Mouse (Mus musculus) limb, embryonic 11.5 days (tissue): ENCODE data around the gene Akap2. TPM values are rescaled to one million over a fixed set of nuclear protein-coding genes. Genes with fewer than 3 reads are reported as not detected.
A peak's percentile ranks its signal among the peaks of the same experiment; 100 is the strongest.

Experiments used
- ATAC-seq: fragments of 200-750 bp; cut with Nextera tagmentation; 2 replicates; pipeline ENCODE4 v1.8.0; 2017; ENCODE audit warnings: low read depth; ENCODE audit not compliant: insufficient number of reproducible peaks, low FRiP score, low TSS enrichment
- DNase-seq: peaks from one replicate; pipeline ENCODE4 v3.0.0-alpha.2; 2015; ENCODE audit warnings: low spot score
- H3K27ac ChIP-seq: fragments of 300-500 bp; sonication (generic); replicated peaks from 2 replicates; pipeline ENCODE4 v1.5.1; 2014; ENCODE audit warnings: low read depth, mild to moderate bottlenecking, low read length
- H3K27me3 ChIP-seq: fragments of 300-500 bp; sonication (generic); 2 replicates; pipeline ENCODE4 v1.6.1; 2014; ENCODE audit warnings: mild to moderate bottlenecking, low read length, mixed read lengths; ENCODE audit not compliant: control insufficient read depth, insufficient read depth
- H3K36me3 ChIP-seq: fragments of 300-500 bp; sonication (generic); 2 replicates; pipeline ENCODE4 v1.6.1; 2014; ENCODE audit warnings: mild to moderate bottlenecking, low read length, moderate library complexity, mixed read lengths; ENCODE audit not compliant: control insufficient read depth, insufficient read depth
- H3K4me1 ChIP-seq: fragments of 300-500 bp; sonication (generic); 2 replicates; pipeline ENCODE4 v1.6.1; 2014; ENCODE audit warnings: low read length, mixed read lengths; ENCODE audit not compliant: control insufficient read depth, insufficient read depth
- H3K4me2 ChIP-seq: fragments of 300-500 bp; sonication (generic); 2 replicates; pipeline ENCODE4 v1.6.1; 2014; ENCODE audit warnings: low read depth, mild to moderate bottlenecking, moderate library complexity; ENCODE audit not compliant: severe bottlenecking
- H3K4me3 ChIP-seq: fragments of 300-500 bp; sonication (generic); 2 replicates; pipeline ENCODE4 v1.5.1; 2014; ENCODE audit warnings: low read depth, low read length
- H3K9ac ChIP-seq: fragments of 300-500 bp; sonication (generic); 2 replicates; pipeline ENCODE4 v1.6.1; 2014; ENCODE audit warnings: mild to moderate bottlenecking, low read length
- H3K9me3 ChIP-seq: fragments of 300-500 bp; sonication (generic); 2 replicates; pipeline ENCODE4 v1.6.1; 2016; ENCODE audit warnings: low read length; ENCODE audit not compliant: control insufficient read depth
- WGBS: fragments of 180-500 bp; shearing (Covaris S2); extraction: QIAGEN DNeasy Blood & Tissue Kit; methylation state at CpG from one replicate; pipeline ENCODE4 v1.1.7; 2014; 5-methylcytosine and 5-hydroxymethylcytosine counted together
- polyA plus RNA-seq: library from polyadenylated mRNA; unstranded; fragments of >200 nt; fragmentation: Nextera tagmentation; extraction: Ambion mirVana; gene quantifications from 2 replicates; pipeline ENCODE4 v1.2.1, GENCODE M21; 2014

The Akap2 gene
- polyA plus RNA-seq, 1 experiment from 2014 or later: 32.8 TPM

DNA sequence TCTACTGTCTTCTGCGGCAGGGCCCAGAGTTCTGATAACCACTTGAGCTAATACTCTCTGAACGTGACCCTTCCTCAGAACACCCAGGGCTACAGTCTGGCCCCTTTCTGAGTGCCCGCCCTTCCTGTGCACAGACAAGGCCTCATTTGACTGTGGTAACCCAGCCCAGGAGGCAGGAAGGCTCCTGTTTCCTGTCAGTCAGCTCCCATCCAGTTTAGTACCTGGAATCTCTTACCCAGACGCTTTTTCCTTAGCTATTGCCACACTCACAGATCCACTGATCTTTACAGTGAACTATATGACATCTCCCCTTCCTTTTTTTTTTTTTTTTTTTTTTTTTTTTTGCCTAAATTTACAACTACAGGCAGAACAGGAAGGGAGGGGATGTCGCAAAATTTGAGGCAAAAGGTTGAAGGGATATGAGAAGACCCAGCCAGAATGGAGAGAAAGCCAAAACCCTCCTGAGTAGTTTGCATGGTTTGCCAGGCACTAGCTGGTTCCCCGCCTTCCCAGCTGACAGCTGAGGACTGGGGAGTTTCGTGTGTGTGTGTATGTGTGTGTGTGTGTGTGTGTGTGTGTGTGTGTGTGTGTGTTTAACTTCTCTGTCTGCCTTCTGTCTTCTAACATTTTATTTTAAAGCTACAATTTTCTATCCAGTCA is 95.6 kb downstream of the Akap2 start:
- Histone ChIP-seq H3K4me2 (no peak overlapping the region), H3K4me3 (no peak overlapping the region), H3K4me1 (peaks cover 9% of the 10 kb centered on the region; the same call in 1 of the 2 replicates), H3K27me3 (no peaks in the 10 kb centered on the region), H3K9ac (no peak overlapping the region), H3K36me3 (no peaks in the 10 kb centered on the region), H3K27ac (no peak overlapping the region; the same call in 1 of the 2 replicates), H3K9me3 (no peaks in the 10 kb centered on the region)
- 34% methylated on average over 7 of the region's 7 CpGs for WGBS
- no peak for DNase-seq
- ATAC-seq: no peak

DNA sequence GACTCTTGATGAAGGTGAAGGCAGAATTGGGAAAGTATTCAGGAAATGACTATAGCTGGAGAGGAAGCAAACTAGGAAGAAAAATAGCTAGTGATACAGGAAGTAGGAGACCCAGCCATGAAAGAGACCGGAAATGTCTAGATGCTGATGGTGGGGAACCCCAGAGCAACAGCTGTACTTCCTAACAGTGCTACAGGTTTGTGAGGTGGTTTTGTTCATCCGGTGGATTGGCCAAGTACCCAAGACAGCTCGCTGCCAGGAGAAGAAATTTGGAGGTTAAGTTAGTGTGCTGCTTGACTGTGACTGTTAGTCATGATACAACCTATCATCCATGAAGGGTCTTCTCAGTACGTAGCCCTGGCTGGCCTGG is 96.1 kb downstream of the Akap2 start:
- no peaks in the 10 kb centered on the region for H3K9me3 ChIP-seq
- H3K4me1 ChIP-seq: peaks cover 9% of the 10 kb centered on the region; the same call in 1 of the 2 replicates
- DNase-seq (no peak), ATAC-seq (no peak)
- no peaks in the 10 kb centered on the region for H3K36me3 ChIP-seq
- no peak overlapping the region for H3K4me3 ChIP-seq
- no peak overlapping the region for H3K4me2 ChIP-seq
- H3K27me3 ChIP-seq: no peaks in the 10 kb centered on the region
- no peak overlapping the region for H3K9ac ChIP-seq
- no peak overlapping the region for H3K27ac ChIP-seq
- 90% methylated on average over 4 of the region's 4 CpGs for WGBS

GRCm38 (mm10) chr4:57815355-57815754 is 97.9 kb downstream of the Akap2 start:
- no peak for ATAC-seq
- 84% methylated on average over 2 of the region's 2 CpGs for WGBS
- H3K4me2 ChIP-seq: no peak overlapping the region

DNA sequence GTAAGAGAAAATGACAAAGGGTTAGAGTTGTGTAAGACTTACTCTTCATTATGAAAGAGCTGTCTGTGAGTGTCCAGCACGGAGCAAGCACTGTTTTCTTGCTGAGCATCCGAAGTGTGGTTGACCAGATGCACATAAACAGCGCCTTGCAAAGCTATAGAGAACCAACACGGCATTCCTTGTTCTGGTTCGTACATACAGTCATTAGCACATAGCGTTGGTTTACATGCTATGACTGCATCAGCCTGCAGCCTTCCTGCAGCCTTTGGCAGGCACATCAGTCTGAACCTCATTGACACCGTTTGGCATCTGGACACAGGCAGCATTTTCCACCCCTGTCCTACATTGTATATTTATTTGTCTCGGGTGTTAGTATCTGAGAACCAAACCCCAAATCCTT is 98.7 kb downstream of the Akap2 start:
- DNase-seq (no peak), ATAC-seq (no peak)
- H3K27me3 ChIP-seq: no peaks in the 10 kb centered on the region
- H3K36me3 ChIP-seq: no peaks in the 10 kb centered on the region
- H3K4me1 ChIP-seq: peaks cover 9% of the 10 kb centered on the region; the same call in 1 of the 2 replicates
- H3K4me2 ChIP-seq: no peak overlapping the region
- H3K27ac ChIP-seq: no peak overlapping the region
- no peaks in the 10 kb centered on the region for H3K9me3 ChIP-seq
- no peak overlapping the region for H3K4me3 ChIP-seq
- 89% methylated on average over 8 of the region's 8 CpGs for WGBS
- no peak overlapping the region for H3K9ac ChIP-seq

More at GRCm38 (mm10) chr4:57815355-57815754, 97.9 kb downstream of the Akap2 start:
- H3K27ac ChIP-seq: no peak overlapping the region
- H3K4me3 ChIP-seq: no peak overlapping the region
- no peaks in the 10 kb centered on the region for H3K27me3 ChIP-seq
- H3K36me3 ChIP-seq: no peaks in the 10 kb centered on the region
- H3K9ac ChIP-seq: no peak overlapping the region
- DNase-seq: no peak
- H3K4me1 ChIP-seq: peaks cover 9% of the 10 kb centered on the region; the same call in 1 of the 2 replicates
- no peaks in the 10 kb centered on the region for H3K9me3 ChIP-seq

DNA sequence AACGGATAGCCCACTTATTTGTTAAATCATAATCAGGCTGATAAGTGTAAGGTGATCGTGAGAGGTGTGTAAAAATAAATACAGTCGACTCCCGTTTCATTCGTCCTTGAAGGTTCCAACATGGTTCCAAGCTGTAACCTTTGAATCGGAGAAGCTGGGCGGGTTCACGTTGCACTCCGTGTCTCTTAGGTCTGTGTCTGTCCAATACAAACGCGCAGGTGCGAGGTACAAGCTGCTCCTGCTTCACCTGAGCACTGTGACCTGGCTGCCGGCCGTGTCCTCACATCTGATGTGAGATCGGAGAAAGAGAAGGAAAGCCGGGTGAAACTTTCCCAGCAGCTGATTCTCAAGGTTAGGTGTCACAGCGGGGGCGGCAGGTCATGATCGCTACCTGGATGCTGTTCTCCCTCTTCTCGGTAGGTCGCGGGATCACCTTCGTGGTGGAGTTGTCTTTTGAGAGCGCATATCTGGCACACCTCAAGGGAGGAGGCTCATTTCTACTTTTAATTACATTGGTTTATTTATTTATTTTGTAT is 103.5 kb downstream of the Akap2 start:
- DNase-seq: no peak
- Histone ChIP-seq H3K27ac (no peak overlapping the region), H3K27me3 (no peaks in the 10 kb centered on the region), H3K4me2 (no peak overlapping the region), H3K9me3 (no peaks in the 10 kb centered on the region), H3K36me3 (no peaks in the 10 kb centered on the region), H3K4me3 (no peak overlapping the region), H3K9ac (no peak overlapping the region), H3K4me1 (peaks cover 8% of the 10 kb centered on the region)
- 91% methylated on average over 24 of the region's 24 CpGs for WGBS
- ATAC-seq: no peak

GRCm38 (mm10) chr4:57821556-57822356 is 104.3 kb downstream of the Akap2 start:
- no peaks in the 10 kb centered on the region for H3K9me3 ChIP-seq
- no peak overlapping the region; the same call in 1 of the 2 replicates for H3K4me2 ChIP-seq
- no peaks in the 10 kb centered on the region for H3K36me3 ChIP-seq
- H3K4me1 ChIP-seq: peaks cover 8% of the 10 kb centered on the region
- DNase-seq (no peak), ATAC-seq (no peak)
- 24% methylated on average over 11 of the region's 11 CpGs for WGBS
- H3K4me3 ChIP-seq: no peak overlapping the region
- 0 out of 2 replicates have a peak overlapping the region, but pooled peaks have one; percentile 51 for H3K27ac ChIP-seq
- H3K27me3 ChIP-seq: no peaks in the 10 kb centered on the region
- no peak overlapping the region for H3K9ac ChIP-seq

GRCm38 (mm10) chr4:57822641-57823040 is 105.2 kb downstream of the Akap2 start:
- peaks cover 8% of the 10 kb centered on the region for H3K4me1 ChIP-seq
- ATAC-seq: no peak
- no peak overlapping the region for H3K4me2 ChIP-seq
- H3K4me3 ChIP-seq: no peak overlapping the region
- no peak overlapping the region for H3K9ac ChIP-seq
- H3K27me3 ChIP-seq: no peaks in the 10 kb centered on the region
- 86% methylated on average over 5 of the region's 5 CpGs for WGBS
- H3K9me3 ChIP-seq: no peaks in the 10 kb centered on the region
- no peaks in the 10 kb centered on the region for H3K36me3 ChIP-seq
- DNase-seq: no peak
- H3K27ac ChIP-seq: no peak overlapping the region

DNA sequence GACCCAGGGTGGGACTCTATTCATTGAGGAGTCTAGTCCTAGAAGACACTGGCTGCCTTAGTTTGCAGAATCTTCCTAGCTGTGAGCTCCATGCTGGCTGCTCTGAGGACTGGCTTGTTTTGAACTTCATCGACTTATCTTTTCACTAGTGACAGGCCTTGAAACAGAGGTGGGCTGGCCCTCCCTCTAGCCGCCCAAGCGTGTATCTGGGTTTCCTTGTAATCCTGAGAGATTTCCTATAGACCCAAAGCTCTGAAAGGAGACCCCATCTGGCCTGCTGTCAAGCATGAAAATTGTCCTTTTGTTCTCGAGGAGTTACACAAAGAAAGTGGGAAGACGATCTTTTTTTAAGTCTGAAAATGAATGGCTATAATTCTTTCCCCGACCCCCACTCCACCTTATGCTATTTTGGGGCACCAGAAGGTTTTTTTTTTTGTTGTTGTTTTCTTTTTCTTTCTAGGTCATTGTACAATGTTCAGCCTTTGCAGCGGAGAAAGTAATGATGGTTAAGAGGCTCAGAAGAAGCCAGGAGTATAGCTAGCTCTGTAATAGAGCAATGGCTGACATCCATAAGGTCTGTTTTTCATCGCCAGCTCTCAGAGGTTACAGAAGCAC is 107.3 kb downstream of the Akap2 start:
- H3K4me1 ChIP-seq: peaks cover 8% of the 10 kb centered on the region

More for the DNA sequence above, 107.3 kb downstream of the Akap2 start:
- no peak for DNase-seq
- H3K27ac ChIP-seq: no peak overlapping the region
- no peaks in the 10 kb centered on the region for H3K27me3 ChIP-seq
- no peak overlapping the region for H3K4me3 ChIP-seq
- no peaks in the 10 kb centered on the region for H3K36me3 ChIP-seq
- no peak for ATAC-seq
- no peak overlapping the region for H3K9ac ChIP-seq
- H3K4me2 ChIP-seq: no peak overlapping the region
- 77% methylated on average over 8 of the region's 8 CpGs for WGBS
- no peaks in the 10 kb centered on the region for H3K9me3 ChIP-seq
